Mouse (Mus musculus): ENCODE measurements around the gene Asb14. TPM values are rescaled to one million over a fixed set of nuclear protein-coding genes. Genes with fewer than 3 reads are reported as not detected.
A peak's percentile ranks its signal among the peaks of the same experiment; 100 is the strongest.

Gene Asb14
- polyA plus RNA-seq, 1 experiment: 3.4 TPM

- peaks cover 8% of the 10 kb centered on the region for H3K4me1 ChIP-seq (replicated peaks; ENCODE audit: control insufficient read depth, insufficient read depth, low read length)
- H3K27ac ChIP-seq (ENCODE audit: control insufficient read depth, insufficient read depth, low read length): no peak overlapping the region
- DNase-seq: peak; percentile 54
- no peak overlapping the region for H3K4me3 ChIP-seq (ENCODE audit: control insufficient read depth, insufficient read depth, low read length)
- H3K27me3 ChIP-seq (ENCODE audit: control insufficient read depth, insufficient read depth, low read length): no peaks in the 10 kb centered on the region
- TF ChIP-seq CTCF (IDR thresholded peaks at IDR 0.05; ENCODE audit: borderline replicate concordance, control insufficient read depth, extremely low read depth, insufficient read depth, low read length, poor library complexity) (no peak), POLR2A (IDR thresholded peaks at IDR 0.05; ENCODE audit: control insufficient read depth, extremely low read depth, insufficient read depth, low read length, poor library complexity) (no peak)
- H3K36me3 ChIP-seq (ENCODE audit: control insufficient read depth, insufficient read depth, low read length): no peaks in the 10 kb centered on the region
- 1% methylated on average over 4 of the region's 4 CpGs for WGBS
Measured at GRCm38 (mm10) chr14:26878756-26879155, 15.6 kb upstream of the Asb14 start.

GRCm38 (mm10) chr14:26879976-26880375 lies 14.4 kb upstream of the Asb14 start:
- WGBS: 60% methylated on average over 2 of the region's 2 CpGs
- Histone ChIP-seq H3K4me3 (ENCODE audit: control insufficient read depth, insufficient read depth, low read length) (no peak overlapping the region), H3K27me3 (ENCODE audit: control insufficient read depth, insufficient read depth, low read length) (no peaks in the 10 kb centered on the region), H3K27ac (ENCODE audit: control insufficient read depth, insufficient read depth, low read length) (no peak overlapping the region), H3K4me1 (replicated peaks; ENCODE audit: control insufficient read depth, insufficient read depth, low read length) (peaks cover 8% of the 10 kb centered on the region), H3K36me3 (ENCODE audit: control insufficient read depth, insufficient read depth, low read length) (no peaks in the 10 kb centered on the region)
- no peak for DNase-seq
- TF ChIP-seq CTCF (IDR thresholded peaks at IDR 0.05; ENCODE audit: borderline replicate concordance, control insufficient read depth, extremely low read depth, insufficient read depth, low read length, poor library complexity): no peak
- TF ChIP-seq POLR2A (IDR thresholded peaks at IDR 0.05; ENCODE audit: control insufficient read depth, extremely low read depth, insufficient read depth, low read length, poor library complexity): no peak

- no peak overlapping the region for H3K27ac ChIP-seq (ENCODE audit: control insufficient read depth, insufficient read depth, low read length)
- no peak for TF ChIP-seq CTCF (IDR thresholded peaks at IDR 0.05; ENCODE audit: borderline replicate concordance, control insufficient read depth, extremely low read depth, insufficient read depth, low read length, poor library complexity)
- TF ChIP-seq POLR2A (IDR thresholded peaks at IDR 0.05; ENCODE audit: control insufficient read depth, extremely low read depth, insufficient read depth, low read length, poor library complexity): no peak
- no peaks in the 10 kb centered on the region for H3K27me3 ChIP-seq (ENCODE audit: control insufficient read depth, insufficient read depth, low read length)
- no peaks in the 10 kb centered on the region for H3K36me3 ChIP-seq (ENCODE audit: control insufficient read depth, insufficient read depth, low read length)
- no peak overlapping the region for H3K4me3 ChIP-seq (ENCODE audit: control insufficient read depth, insufficient read depth, low read length)
- peaks cover 8% of the 10 kb centered on the region for H3K4me1 ChIP-seq (replicated peaks; ENCODE audit: control insufficient read depth, insufficient read depth, low read length)
- no peak for DNase-seq
- 84% methylated on average over 5 of the region's 5 CpGs for WGBS
Measured at GRCm38 (mm10) chr14:26881700-26882099, 12.7 kb upstream of the Asb14 start.

GRCm38 (mm10) chr14:26887244-26887643 lies 7.1 kb upstream of the Asb14 start:
- TF ChIP-seq POLR2A (IDR thresholded peaks at IDR 0.05; ENCODE audit: control insufficient read depth, extremely low read depth, insufficient read depth, low read length, poor library complexity) (no peak), CTCF (IDR thresholded peaks at IDR 0.05; ENCODE audit: borderline replicate concordance, control insufficient read depth, extremely low read depth, insufficient read depth, low read length, poor library complexity) (no peak)
- DNase-seq: no peak
- 92% methylated on average over 3 of the region's 3 CpGs for WGBS

GRCm38 (mm10) chr14:26890777-26891176 lies 3.6 kb upstream of the Asb14 start:
- DNase-seq: no peak
- TF ChIP-seq CTCF (IDR thresholded peaks at IDR 0.05; ENCODE audit: borderline replicate concordance, control insufficient read depth, extremely low read depth, insufficient read depth, low read length, poor library complexity) (no peak), POLR2A (IDR thresholded peaks at IDR 0.05; ENCODE audit: control insufficient read depth, extremely low read depth, insufficient read depth, low read length, poor library complexity) (no peak)
- WGBS: over 99% methylated on average over 3 of the region's 3 CpGs

More at GRCm38 (mm10) chr14:26887244-26887643, 7.1 kb upstream of the Asb14 start:
- H3K27ac ChIP-seq (ENCODE audit: control insufficient read depth, insufficient read depth, low read length): no peak overlapping the region
- H3K4me1 ChIP-seq (replicated peaks; ENCODE audit: control insufficient read depth, insufficient read depth, low read length): no peaks in the 10 kb centered on the region
- no peaks in the 10 kb centered on the region for H3K27me3 ChIP-seq (ENCODE audit: control insufficient read depth, insufficient read depth, low read length)
- no peaks in the 10 kb centered on the region for H3K36me3 ChIP-seq (ENCODE audit: control insufficient read depth, insufficient read depth, low read length)
- no peak overlapping the region for H3K4me3 ChIP-seq (ENCODE audit: control insufficient read depth, insufficient read depth, low read length)

GRCm38 (mm10) chr14:26899490-26899889 lies 5.1 kb downstream of the Asb14 start:
- no peak for DNase-seq
- Histone ChIP-seq H3K27ac (ENCODE audit: control insufficient read depth, insufficient read depth, low read length) (no peak overlapping the region), H3K36me3 (ENCODE audit: control insufficient read depth, insufficient read depth, low read length) (no peaks in the 10 kb centered on the region), H3K27me3 (ENCODE audit: control insufficient read depth, insufficient read depth, low read length) (no peaks in the 10 kb centered on the region; the same call in 1 of the 2 replicates), H3K4me3 (ENCODE audit: control insufficient read depth, insufficient read depth, low read length) (no peak overlapping the region), H3K4me1 (replicated peaks; ENCODE audit: control insufficient read depth, insufficient read depth, low read length) (no peaks in the 10 kb centered on the region)
- no peak for TF ChIP-seq POLR2A (IDR thresholded peaks at IDR 0.05; ENCODE audit: control insufficient read depth, extremely low read depth, insufficient read depth, low read length, poor library complexity)
- no peak for TF ChIP-seq CTCF (IDR thresholded peaks at IDR 0.05; ENCODE audit: borderline replicate concordance, control insufficient read depth, extremely low read depth, insufficient read depth, low read length, poor library complexity)
- WGBS: 94% methylated on average over 2 of the region's 2 CpGs

More at GRCm38 (mm10) chr14:26890777-26891176, 3.6 kb upstream of the Asb14 start:
- no peaks in the 10 kb centered on the region for H3K27me3 ChIP-seq (ENCODE audit: control insufficient read depth, insufficient read depth, low read length)
- no peak overlapping the region for H3K4me3 ChIP-seq (ENCODE audit: control insufficient read depth, insufficient read depth, low read length)
- no peak overlapping the region for H3K27ac ChIP-seq (ENCODE audit: control insufficient read depth, insufficient read depth, low read length)
- no peaks in the 10 kb centered on the region for H3K4me1 ChIP-seq (replicated peaks; ENCODE audit: control insufficient read depth, insufficient read depth, low read length)
- no peaks in the 10 kb centered on the region for H3K36me3 ChIP-seq (ENCODE audit: control insufficient read depth, insufficient read depth, low read length)

- Histone ChIP-seq H3K27ac (ENCODE audit: control insufficient read depth, insufficient read depth, low read length) (no peak overlapping the region), H3K4me1 (replicated peaks; ENCODE audit: control insufficient read depth, insufficient read depth, low read length) (no peaks in the 10 kb centered on the region), H3K4me3 (ENCODE audit: control insufficient read depth, insufficient read depth, low read length) (no peak overlapping the region), H3K36me3 (ENCODE audit: control insufficient read depth, insufficient read depth, low read length) (no peaks in the 10 kb centered on the region), H3K27me3 (ENCODE audit: control insufficient read depth, insufficient read depth, low read length) (no peaks in the 10 kb centered on the region; the same call in 1 of the 2 replicates)
- no peak for DNase-seq
- 96% methylated on average over 12 of the region's 12 CpGs for WGBS
- TF ChIP-seq CTCF (IDR thresholded peaks at IDR 0.05; ENCODE audit: borderline replicate concordance, control insufficient read depth, extremely low read depth, insufficient read depth, low read length, poor library complexity) (no peak), POLR2A (IDR thresholded peaks at IDR 0.05; ENCODE audit: control insufficient read depth, extremely low read depth, insufficient read depth, low read length, poor library complexity) (no peak)
Measured at GRCm38 (mm10) chr14:26900893-26901292, 6.5 kb downstream of the Asb14 start.

Measured in thymus, adult 2 months (tissue).